Mouse (Mus musculus) midbrain, embryonic 15.5 days (tissue): ENCODE results near the gene Asna1. TPM values are rescaled to one million over a fixed set of nuclear protein-coding genes. Genes with fewer than 3 reads are reported as not detected.

ENCODE experiments used
- ATAC-seq: fragments of 200-750 bp; cut with Nextera tagmentation; replicated peaks from 2 replicates; pipeline ENCODE4 v1.8.0; 2017; ENCODE audit warnings: moderate TSS enrichment
- H3K27ac ChIP-seq: fragments of 300-500 bp; sonication (generic); 2 replicates; pipeline ENCODE4 v1.5.1; 2015; ENCODE audit warnings: mild to moderate bottlenecking, inconsistent platforms
- H3K27me3 ChIP-seq: fragments of 300-500 bp; sonication (generic); replicated peaks from 2 replicates; pipeline ENCODE4 v1.6.1; 2015; ENCODE audit warnings: inconsistent platforms
- H3K36me3 ChIP-seq: fragments of 300-500 bp; sonication (generic); replicated peaks from 2 replicates; pipeline ENCODE4 v1.6.1; 2015; ENCODE audit warnings: inconsistent platforms
- H3K4me1 ChIP-seq: fragments of 300-500 bp; sonication (generic); 2 replicates; pipeline ENCODE4 v1.6.1; 2015; ENCODE audit warnings: inconsistent platforms
- H3K4me2 ChIP-seq: fragments of 300-500 bp; sonication (generic); 2 replicates; pipeline ENCODE4 v1.6.1; 2015; ENCODE audit warnings: inconsistent platforms, mild to moderate bottlenecking, moderate library complexity
- H3K4me3 ChIP-seq: fragments of 300-500 bp; sonication (generic); 2 replicates; pipeline ENCODE4 v1.5.1; 2015; ENCODE audit warnings: mild to moderate bottlenecking, inconsistent platforms
- H3K9ac ChIP-seq: fragments of 300-500 bp; sonication (generic); 2 replicates; pipeline ENCODE4 v1.6.1; 2015; ENCODE audit warnings: mild to moderate bottlenecking, inconsistent platforms
- H3K9me3 ChIP-seq: fragments of 300-500 bp; sonication (generic); 2 replicates; pipeline ENCODE4 v1.6.1; 2016; ENCODE audit warnings: inconsistent platforms
- WGBS: fragments of 180-500 bp; shearing (Covaris S2); methylation state at CpG from one replicate; pipeline ENCODE4 v1.1.7; 2015; ENCODE audit warnings: mixed read lengths; 5-methylcytosine and 5-hydroxymethylcytosine counted together
- polyA plus RNA-seq: library from polyadenylated mRNA; unstranded; fragments of >200 nt; fragmentation: Nextera tagmentation; extraction: Ambion mirVana; gene quantifications from 2 replicates; pipeline ENCODE4 v1.2.1, GENCODE M21; 2015

Asna1 gene
- polyA plus RNA-seq, 1 experiment from 2014 or later = 146 TPM

GRCm38 (mm10) chr8:85007686-85008085 lies 17.4 kb downstream of the Asna1 start:
- Histone ChIP-seq H3K4me3 (no peak overlapping the region), H3K4me1 (no peaks in the 10 kb centered on the region), H3K9ac (no peak overlapping the region), H3K4me2 (no peak overlapping the region), H3K36me3 (peaks cover 3% of the 10 kb centered on the region; the same call in 1 of the 2 replicates), H3K27me3 (peaks cover 29% of the 10 kb centered on the region), H3K9me3 (no peaks in the 10 kb centered on the region), H3K27ac (no peak overlapping the region)
- 23% methylated on average over 25 of the region's 25 CpGs for WGBS
- no peak for ATAC-seq

DNA sequence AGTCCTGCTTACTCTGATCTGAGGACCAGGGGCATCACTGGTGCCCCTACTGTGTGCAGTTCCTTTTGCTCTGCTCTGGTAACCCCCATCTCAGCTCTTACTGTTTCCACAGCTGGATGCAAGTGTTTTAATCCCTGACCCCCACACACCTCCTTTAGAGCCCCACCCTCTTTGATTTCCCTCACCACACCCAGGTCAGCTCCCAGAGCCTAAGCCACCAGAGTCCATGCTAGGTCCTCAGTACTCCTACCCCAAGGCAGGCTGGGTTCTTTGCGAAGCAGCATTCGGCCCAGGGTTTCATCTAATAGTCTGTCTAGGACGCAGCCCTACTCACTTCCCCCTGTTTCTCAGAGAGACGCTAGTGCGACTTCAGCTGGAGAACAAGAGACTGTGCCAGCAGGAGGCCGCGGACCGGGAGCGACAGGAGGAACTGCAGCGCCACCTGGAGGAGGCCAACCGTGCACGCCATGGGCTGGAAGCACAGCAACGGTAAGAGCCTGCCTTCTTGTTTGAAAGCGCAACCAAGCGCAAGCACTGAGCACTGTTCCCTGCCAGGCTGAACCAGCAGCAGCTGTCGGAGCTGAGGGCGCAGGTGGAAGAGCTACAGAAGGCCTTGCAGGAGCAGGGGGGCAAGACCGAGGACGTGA lies 27.3 kb downstream of the Asna1 start:
- ATAC-seq = peak; percentile 77
- Histone ChIP-seq H3K36me3 (peaks cover 1% of the 10 kb centered on the region; the same call in 1 of the 2 replicates), H3K9ac (no peak overlapping the region), H3K4me1 (peaks cover 11% of the 10 kb centered on the region; the same call in 1 of the 2 replicates), H3K4me3 (peak overlapping the region; percentile 9; the same call in 1 of the 2 replicates), H3K9me3 (no peaks in the 10 kb centered on the region), H3K4me2 (peak overlapping the region; percentile 31), H3K27ac (no peak overlapping the region), H3K27me3 (peaks cover 17% of the 10 kb centered on the region)
- WGBS = 4% methylated on average over 19 of the region's 19 CpGs

GRCm38 (mm10) chr8:84996978-84997377 lies 28.1 kb downstream of the Asna1 start:
- Histone ChIP-seq H3K9me3 (no peaks in the 10 kb centered on the region), H3K4me3 (no peak overlapping the region), H3K4me2 (no peak overlapping the region), H3K9ac (no peak overlapping the region), H3K27me3 (peaks cover 17% of the 10 kb centered on the region), H3K27ac (no peak overlapping the region), H3K36me3 (no peaks in the 10 kb centered on the region), H3K4me1 (peaks cover 11% of the 10 kb centered on the region; the same call in 1 of the 2 replicates)
- ATAC-seq = no peak
- WGBS = 82% methylated on average over 5 of the region's 5 CpGs

GRCm38 (mm10) chr8:84995680-84996079 lies 29.4 kb downstream of the Asna1 start:
- no peak overlapping the region for H3K27ac ChIP-seq
- 0 out of 2 replicates have a peak overlapping the region, but pooled peaks have one; percentile 14 for H3K4me2 ChIP-seq
- no peak overlapping the region for H3K9ac ChIP-seq

DNA sequence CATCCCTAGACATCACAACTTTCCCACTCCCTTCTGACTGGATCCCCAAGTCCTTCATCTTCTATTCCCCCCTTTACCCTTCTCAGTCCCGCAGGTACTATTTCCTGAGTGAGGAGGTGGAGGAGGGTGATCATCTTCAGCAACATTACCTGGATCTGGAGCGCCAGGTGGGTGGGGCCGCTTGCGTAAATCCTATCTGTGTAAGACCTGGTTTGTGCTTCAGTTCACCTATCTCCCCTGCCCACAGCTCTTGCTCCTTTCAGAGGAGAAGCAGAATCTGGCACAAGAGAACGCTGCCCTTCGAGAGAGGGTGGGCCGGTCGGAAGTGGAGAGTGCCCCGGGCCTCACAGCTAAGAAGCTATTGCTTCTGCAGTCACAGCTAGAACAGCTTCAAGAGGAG lies 30.7 kb downstream of the Asna1 start:
- H3K36me3 ChIP-seq = no peaks in the 10 kb centered on the region
- no peak for ATAC-seq
- H3K4me3 ChIP-seq = no peak overlapping the region
- peaks cover 27% of the 10 kb centered on the region for H3K4me1 ChIP-seq
- no peaks in the 10 kb centered on the region for H3K9me3 ChIP-seq
- H3K9ac ChIP-seq = no peak overlapping the region
- H3K4me2 ChIP-seq = no peak overlapping the region
- peaks cover 17% of the 10 kb centered on the region for H3K27me3 ChIP-seq
- H3K27ac ChIP-seq = no peak overlapping the region
- 95% methylated on average over 9 of the region's 9 CpGs for WGBS

More at GRCm38 (mm10) chr8:84995680-84996079, 29.4 kb downstream of the Asna1 start:
- H3K9me3 ChIP-seq = no peaks in the 10 kb centered on the region
- H3K36me3 ChIP-seq = no peaks in the 10 kb centered on the region
- WGBS = 27% methylated on average over 25 of the region's 25 CpGs
- peaks cover 20% of the 10 kb centered on the region for H3K4me1 ChIP-seq
- peaks cover 17% of the 10 kb centered on the region for H3K27me3 ChIP-seq
- H3K4me3 ChIP-seq = no peak overlapping the region
- no peak for ATAC-seq

GRCm38 (mm10) chr8:84990836-84991235 lies 34.2 kb downstream of the Asna1 start:
- H3K4me2 ChIP-seq = peak overlapping the region; percentile 70
- peak; percentile 60 for ATAC-seq
- H3K9me3 ChIP-seq = no peaks in the 10 kb centered on the region
- H3K9ac ChIP-seq = peak overlapping the region; percentile 58
- H3K27ac ChIP-seq = peak overlapping the region; percentile 72
- no peaks in the 10 kb centered on the region for H3K36me3 ChIP-seq
- peaks cover 29% of the 10 kb centered on the region for H3K27me3 ChIP-seq
- WGBS = 3% methylated on average over 15 of the region's 15 CpGs
- H3K4me3 ChIP-seq = peak overlapping the region; percentile 54
- H3K4me1 ChIP-seq = peaks cover 30% of the 10 kb centered on the region

DNA sequence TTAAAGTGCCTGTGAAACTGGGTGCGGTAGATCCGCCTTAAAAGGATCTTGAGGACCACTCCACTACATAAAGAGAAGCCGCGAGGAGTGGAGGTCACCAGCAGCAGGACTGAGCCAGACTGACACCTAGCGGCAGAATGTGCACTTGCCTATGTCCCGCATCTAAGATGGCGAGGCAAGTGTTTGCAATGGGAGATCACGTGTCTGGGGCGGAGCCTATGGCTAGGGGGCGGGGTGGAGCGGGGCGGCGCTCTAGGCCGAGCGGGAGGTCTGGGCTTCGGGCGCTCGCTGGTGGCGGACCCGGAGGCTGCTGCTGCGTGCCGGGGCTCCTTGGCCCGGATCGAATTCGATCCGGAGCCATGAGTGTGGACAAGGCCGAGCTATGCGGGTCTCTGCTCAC lies 34.7 kb downstream of the Asna1 start, which contains the start of gene Hook2:
Gene Hook2 (plus strand): TSS at position 255 of the 400 bp plus-strand sequence.
- Histone ChIP-seq H3K9ac (peak within 1 kb of the TSS; percentile 58), H3K4me1 (peaks cover 31% of the 10 kb centered on the region), H3K27ac (peak within 1 kb of the TSS; percentile 72), H3K9me3 (no peaks in the 10 kb centered on the region), H3K4me2 (peak within 1 kb of the TSS; percentile 70), H3K36me3 (no peaks in the 10 kb centered on the region), H3K4me3 (peak within 1 kb of the TSS; percentile 54), H3K27me3 (peaks cover 25% of the 10 kb centered on the region)
- ATAC-seq = peak; percentile 90
- under 1% methylated on average over 28 of the region's 28 CpGs for WGBS

DNA sequence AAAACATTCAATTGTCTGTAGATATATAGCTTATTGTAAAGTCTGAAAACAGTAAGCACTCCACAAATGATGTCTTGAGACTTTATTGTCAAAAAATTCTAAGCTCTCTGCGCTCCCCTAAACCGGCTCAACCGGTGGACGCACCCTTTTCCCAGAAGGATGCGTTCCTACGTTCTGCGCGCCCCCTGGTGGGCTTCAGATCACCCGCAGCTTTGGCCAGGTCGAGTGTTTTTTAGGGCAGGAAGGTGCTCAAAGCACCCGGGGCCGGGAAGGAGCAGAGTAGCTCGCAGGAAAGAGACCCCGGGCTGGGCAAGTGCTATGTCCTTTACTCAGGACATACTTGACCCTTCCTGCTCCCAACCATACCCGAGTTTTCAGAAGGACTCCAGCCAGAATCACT lies 35.3 kb downstream of the Asna1 start:
- Histone ChIP-seq H3K36me3 (no peaks in the 10 kb centered on the region), H3K4me3 (peak overlapping the region; percentile 54), H3K4me2 (peak overlapping the region; percentile 70), H3K9me3 (no peaks in the 10 kb centered on the region), H3K27me3 (peaks cover 20% of the 10 kb centered on the region), H3K4me1 (peaks cover 37% of the 10 kb centered on the region), H3K9ac (peak overlapping the region; percentile 54), H3K27ac (peak overlapping the region; percentile 72)
- peak; percentile 43 for ATAC-seq
- WGBS = under 1% methylated on average over 15 of the region's 15 CpGs

GRCm38 (mm10) chr8:84989311-84989731 lies 35.8 kb downstream of the Asna1 start:
- H3K36me3 ChIP-seq = no peaks in the 10 kb centered on the region
- H3K4me1 ChIP-seq = peaks cover 42% of the 10 kb centered on the region
- H3K27ac ChIP-seq = no peak overlapping the region
- peak overlapping the region; percentile 70 for H3K4me2 ChIP-seq
- H3K4me3 ChIP-seq = peak overlapping the region; percentile 54
- peaks cover 21% of the 10 kb centered on the region; the same call in 1 of the 2 replicates for H3K27me3 ChIP-seq
- H3K9me3 ChIP-seq = no peaks in the 10 kb centered on the region
- ATAC-seq = no peak
- WGBS = 12% methylated on average over 15 of the region's 15 CpGs
- H3K9ac ChIP-seq = 0 out of 2 replicates have a peak overlapping the region, but pooled peaks have one; percentile 54

GRCm38 (mm10) chr8:84987903-84988302 lies 37.2 kb downstream of the Asna1 start:
- no peaks in the 10 kb centered on the region for H3K36me3 ChIP-seq
- no peaks in the 10 kb centered on the region for H3K9me3 ChIP-seq
- H3K4me2 ChIP-seq = no peak overlapping the region
- H3K27me3 ChIP-seq = peaks cover 25% of the 10 kb centered on the region; the same call in 1 of the 2 replicates
- no peak overlapping the region for H3K4me3 ChIP-seq
- peaks cover 43% of the 10 kb centered on the region for H3K4me1 ChIP-seq
- ATAC-seq = no peak
- H3K9ac ChIP-seq = no peak overlapping the region
- 78% methylated on average over 2 of the region's 2 CpGs for WGBS
- H3K27ac ChIP-seq = no peak overlapping the region

DNA sequence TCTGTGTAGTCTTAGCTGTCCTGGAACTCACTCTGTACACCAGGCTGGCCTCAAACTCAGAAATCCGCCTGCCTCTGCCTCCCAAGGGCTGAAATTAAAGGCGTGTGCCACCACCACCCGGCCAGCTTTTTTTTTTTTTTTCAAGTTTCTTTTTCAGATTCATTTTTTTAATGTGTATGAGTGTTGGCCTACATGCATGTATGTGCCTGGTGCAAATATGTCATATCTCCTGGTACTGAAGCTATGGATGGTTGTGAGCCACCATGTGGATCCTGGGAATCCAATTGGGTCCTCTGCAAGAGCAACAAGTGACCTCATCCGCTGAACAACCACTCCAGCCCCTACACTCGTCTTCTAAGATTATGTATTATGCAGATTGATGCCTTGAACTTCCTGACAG lies 37.7 kb downstream of the Asna1 start:
- H3K4me3 ChIP-seq = no peak overlapping the region
- H3K4me2 ChIP-seq = no peak overlapping the region
- no peaks in the 10 kb centered on the region for H3K36me3 ChIP-seq
- 83% methylated on average over 5 of the region's 5 CpGs for WGBS
- no peak for ATAC-seq
- H3K27me3 ChIP-seq = peaks cover 25% of the 10 kb centered on the region; the same call in 1 of the 2 replicates
- no peaks in the 10 kb centered on the region for H3K9me3 ChIP-seq
- peaks cover 43% of the 10 kb centered on the region for H3K4me1 ChIP-seq
- H3K9ac ChIP-seq = no peak overlapping the region
- no peak overlapping the region for H3K27ac ChIP-seq

GRCm38 (mm10) chr8:84986379-84986945 lies 38.6 kb downstream of the Asna1 start:
- peaks cover 30% of the 10 kb centered on the region for H3K27me3 ChIP-seq

More at GRCm38 (mm10) chr8:84986379-84986945, 38.6 kb downstream of the Asna1 start:
- H3K9ac ChIP-seq = peak overlapping the region; percentile 49; the same call in 1 of the 2 replicates
- H3K36me3 ChIP-seq = no peaks in the 10 kb centered on the region
- H3K4me2 ChIP-seq = peak overlapping the region; percentile 98
- no peaks in the 10 kb centered on the region for H3K9me3 ChIP-seq
- H3K4me1 ChIP-seq = peaks cover 41% of the 10 kb centered on the region
- peak overlapping the region; percentile 55 for H3K4me3 ChIP-seq
- WGBS = 36% methylated on average over 8 of the region's 8 CpGs
- no peak; the same call in 1 of the 2 replicates for ATAC-seq
- H3K27ac ChIP-seq = peak overlapping the region; percentile 82
